ENCODE assay signal across 11 mouse cellular contexts in the genomic region with DNA sequence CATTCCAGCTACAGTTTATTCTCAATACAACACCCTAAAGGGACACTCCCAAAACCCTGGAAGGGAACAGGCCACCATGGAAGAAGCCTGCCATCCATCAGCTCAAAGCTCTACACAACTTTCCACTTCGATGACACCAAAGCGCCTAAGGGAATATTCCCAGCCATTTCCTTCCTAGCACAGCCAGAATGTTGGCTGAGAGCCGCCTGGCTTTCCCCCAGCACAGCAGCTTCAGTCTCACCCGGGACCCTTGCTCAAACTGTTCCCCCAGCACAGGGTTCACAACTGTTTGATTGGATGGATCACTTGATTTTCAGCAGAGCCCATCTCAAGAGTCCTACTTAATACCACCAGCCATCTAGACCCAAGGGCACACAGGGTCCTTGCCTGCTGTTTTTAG. TPM values are rescaled to one million over a fixed set of nuclear protein-coding genes. Genes with fewer than 3 reads are reported as not detected.
DNase-seq lines count a peak whose midpoint lies in the region; ATAC-seq and TF ChIP-seq lines count a peak whose summit lies in the region.
"Had no signal": no experiment of that assay in that cellular context is flagged by ENCODE, and none has a peak within 500 bp of the region (broad histone marks: within the 10 kb centered on the region; RNA-seq: fewer than 3 reads in every experiment).

No protein-coding gene starts in this region.

- peak overlapping the region; percentile 54 for H3K27ac ChIP-seq in gastrocnemius, adult 2 months
- no peak overlapping the region; the same call in 1 of the 2 replicates for H3K27ac ChIP-seq in kidney, postnatal 0 days
- no peak overlapping the region for H3K27ac ChIP-seq in thymus, adult 2 months (ENCODE audit: control insufficient read depth, insufficient read depth, low read length)

- no peak overlapping the region for H3K9ac ChIP-seq in kidney, postnatal 0 days (ENCODE audit: low read depth, low read length)

- no peak for TF ChIP-seq CTCF in gastrocnemius, adult 2 months (IDR thresholded peaks at IDR 0.05)
- no peak for TF ChIP-seq CTCF in kidney, postnatal 0 days (IDR thresholded peaks at IDR 0.05; ENCODE audit: low read depth)
- TF ChIP-seq CTCF in thymus, adult 2 months (IDR thresholded peaks at IDR 0.05; ENCODE audit: borderline replicate concordance, control insufficient read depth, extremely low read depth, insufficient read depth, low read length, poor library complexity): no peak

- no peaks in the 10 kb centered on the region for H3K36me3 ChIP-seq in kidney, postnatal 0 days (ENCODE audit: insufficient read depth, low read length)
- H3K36me3 ChIP-seq in thymus, adult 2 months (ENCODE audit: control insufficient read depth, insufficient read depth, low read length): no peaks in the 10 kb centered on the region

- H3K9me3 ChIP-seq in kidney, postnatal 0 days (replicated peaks; ENCODE audit: low read length): no peaks in the 10 kb centered on the region
- H3K9me3 ChIP-seq: megakaryocyte, embryonic 14.5 days had no signal

- no peaks in the 10 kb centered on the region for H3K27me3 ChIP-seq in kidney, postnatal 0 days (ENCODE audit: insufficient read depth, low read length)
- no peaks in the 10 kb centered on the region for H3K27me3 ChIP-seq in thymus, adult 2 months (ENCODE audit: control insufficient read depth, insufficient read depth, low read length)
- H3K27me3 ChIP-seq: megakaryocyte, embryonic 14.5 days had no signal

- no peak overlapping the region for H3K4me2 ChIP-seq in kidney, postnatal 0 days (ENCODE audit: low read length)

- TF ChIP-seq POLR2A in thymus, adult 2 months (IDR thresholded peaks at IDR 0.05; ENCODE audit: control insufficient read depth, extremely low read depth, insufficient read depth, low read length, poor library complexity): no peak

- H3K4me1 ChIP-seq in kidney, postnatal 0 days (replicated peaks; ENCODE audit: insufficient read depth, low read length): peaks cover 13% of the 10 kb centered on the region; the same call in 1 of the 2 replicates
- peaks cover 6% of the 10 kb centered on the region; the same call in 1 of the 2 replicates for H3K4me1 ChIP-seq in thymus, adult 2 months (replicated peaks; ENCODE audit: control insufficient read depth, insufficient read depth, low read length)

- no peak overlapping the region for H3K4me3 ChIP-seq in gastrocnemius, adult 2 months
- no peak overlapping the region for H3K4me3 ChIP-seq in kidney, postnatal 0 days (replicated peaks; ENCODE audit: low read depth, low read length)
- H3K4me3 ChIP-seq in thymus, adult 2 months (ENCODE audit: control insufficient read depth, insufficient read depth, low read length): no peak overlapping the region
- H3K4me3 ChIP-seq: megakaryocyte, embryonic 14.5 days had no signal

- no peak for ATAC-seq in kidney, postnatal 0 days (replicated peaks; ENCODE audit: low FRiP score, low read depth)
- ATAC-seq: CD4-positive, CD25-positive, alpha-beta regulatory T cell, adult 4 months; hindbrain, embryonic 16.5 days had no signal

- 47% methylated on average over 4 of the region's 4 CpGs for WGBS in kidney, postnatal 0 days
- 97% methylated on average over 4 of the region's 4 CpGs for WGBS in thymus, adult 2 months

- DNase-seq in gastrocnemius, adult 2 months: peak; percentile 31
- DNase-seq in gastrocnemius, adult 18-20 months (ENCODE audit: low spot score): no peak
- peak; percentile 42 for DNase-seq in retina, postnatal 1 day
- no peak for DNase-seq in retina, embryonic 14.5 days (ENCODE audit: low spot score)
- DNase-seq in kidney, postnatal 0 days (ENCODE audit: low spot score): peak; percentile 68
- DNase-seq in thymus, postnatal 14 days: no peak
- DNase-seq in thymus, adult 2 months: no peak
- no peak for DNase-seq in right cerebral cortex, adult 18-20 months

- intact Hi-C loops in gastrocnemius, adult 2 months (cut with DNase I): no loop called here

RNA-seq across cellular contexts. Expression of a gene that starts 37.3 kb away (rescaled TPM):
- total RNA-seq in gastrocnemius, adult 2 months (2021): 10 to 100 TPM; 59.1 to 71.0 TPM
- total RNA-seq in gastrocnemius, adult 18-20 months (2021): 10 to 100 TPM; 63.3 to 69.8 TPM
- 10.1 and 13.9 TPM in 2 replicates for polyA plus RNA-seq in kidney, postnatal 0 days (2015; fragmentation: Nextera tagmentation; extraction: Ambion mirVana)
- polyA plus RNA-seq in thymus, adult 2 months (2012; rRNA removed): 9.9 and 13.5 TPM in 2 replicates

RNA-seq across cellular contexts. Expression of a gene that starts 37.3 kb away (rescaled TPM):
- total RNA-seq in gastrocnemius, adult 2 months (2021): 10 to 100 TPM; 29.2 to 32.7 TPM
- total RNA-seq in gastrocnemius, adult 18-20 months (2021): 10 to 100 TPM; 24.8 to 28.6 TPM
- polyA plus RNA-seq in kidney, postnatal 0 days (2015; fragmentation: Nextera tagmentation; extraction: Ambion mirVana): 87.2 and 91.9 TPM in 2 replicates
- polyA plus RNA-seq in thymus, adult 2 months (2012; rRNA removed): 44.5 and 54.3 TPM in 2 replicates

Comparison
In these comparisons a context has a peak if more than half of its experiments do, and no peak if none do; other contexts are left out.
1. DNase-seq: peak in gastrocnemius, adult 2 months (single experiment), retina, postnatal 1 day (single experiment) and kidney, postnatal 0 days (single experiment); none in gastrocnemius, adult 18-20 months (single experiment), retina, embryonic 14.5 days (single experiment), thymus, postnatal 14 days (single experiment), thymus, adult 2 months (single experiment) and right cerebral cortex, adult 18-20 months (single experiment).